Comparison of ENCODE assay signal across 22 mouse cellular contexts in the genomic region with DNA sequence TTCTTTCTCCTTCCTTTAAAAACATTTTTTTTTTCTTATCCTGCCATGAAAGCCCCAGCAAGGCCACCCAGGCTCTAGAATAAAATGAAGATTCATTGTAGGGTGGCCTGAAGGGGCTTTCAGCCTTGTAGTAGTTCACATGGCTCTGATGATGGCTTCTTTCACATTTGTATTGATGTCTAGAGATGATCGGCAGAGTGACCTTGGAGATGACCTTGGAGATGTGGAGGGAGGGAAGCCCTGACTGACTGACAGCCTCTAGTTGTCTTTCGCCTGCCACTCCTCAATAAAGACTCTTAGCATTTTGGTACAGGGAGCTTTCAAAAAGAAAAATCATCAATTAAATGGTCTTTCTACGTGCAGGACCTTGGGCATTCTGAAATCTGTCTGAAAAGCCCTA.
DNase-seq lines count a peak whose midpoint lies in the region; ATAC-seq and TF ChIP-seq lines count a peak whose summit lies in the region.
"Had no signal": no experiment of that assay in that cellular context is flagged by ENCODE, and none has a peak within 500 bp of the region (broad histone marks: within the 10 kb centered on the region; RNA-seq: fewer than 3 reads in every experiment).

No protein-coding gene starts in this region.

- ATAC-seq in hindbrain, embryonic 12.5 days (ENCODE audit: low FRiP score), result no peak
- ATAC-seq in midbrain, embryonic 15.5 days (replicated peaks), result no peak
- ATAC-seq in intestine, postnatal 0 days, result no peak
- no peak for ATAC-seq in intestine, embryonic 16.5 days
- ATAC-seq: CD4-positive, CD25-positive, alpha-beta regulatory T cell, adult 4 months; forebrain, embryonic 15.5 days had no signal

- peak; percentile 38 for DNase-seq in embryo, embryonic 10.5 days (ENCODE audit: low spot score)
- DNase-seq in embryo, embryonic 10 days (ENCODE audit: low spot score), result no peak
- DNase-seq in ES-CJ7 (ENCODE audit: low read depth, low spot score), result peak; percentile 63
- no peak for DNase-seq in ovary, adult 18-20 months (ENCODE audit: low spot score)
- DNase-seq: cerebellum, adult 8-10 months; gastrocnemius, postnatal 36 days; kidney, adult 8-10 months; kidney, postnatal 14 days; layer of hippocampus, adult 9-11 months; lung, adult 18-20 months; lung, postnatal 14 days; thymus, postnatal 14 days had no signal

- TF ChIP-seq CTCF in intestine, postnatal 0 days (IDR thresholded peaks at IDR 0.05; ENCODE audit: low read depth), result no peak

- H3K36me3 ChIP-seq in hindbrain, embryonic 12.5 days, result no peaks in the 10 kb centered on the region
- no peaks in the 10 kb centered on the region for H3K36me3 ChIP-seq in midbrain, embryonic 15.5 days (replicated peaks)
- H3K36me3 ChIP-seq in intestine, postnatal 0 days (ENCODE audit: control insufficient read depth, insufficient read depth), result no peaks in the 10 kb centered on the region
- no peaks in the 10 kb centered on the region for H3K36me3 ChIP-seq in intestine, embryonic 16.5 days (ENCODE audit: control insufficient read depth, insufficient read depth, low read length)
- H3K36me3 ChIP-seq: embryonic facial prominence, embryonic 12.5 days; forebrain, embryonic 15.5 days; heart, embryonic 10.5 days had no signal

- 24% methylated on average over 3 of the region's 3 CpGs for WGBS in hindbrain, embryonic 12.5 days
- WGBS in midbrain, embryonic 15.5 days, result 48% methylated on average over 3 of the region's 3 CpGs
- WGBS in intestine, postnatal 0 days, result 91% methylated on average over 3 of the region's 3 CpGs
- 75% methylated on average over 3 of the region's 3 CpGs for WGBS in intestine, embryonic 16.5 days

- peak overlapping the region; percentile 40; the same call in 1 of the 2 replicates for H3K27ac ChIP-seq in hindbrain, embryonic 12.5 days
- peak overlapping the region; percentile 41; the same call in 1 of the 2 replicates for H3K27ac ChIP-seq in midbrain, embryonic 15.5 days
- no peak overlapping the region for H3K27ac ChIP-seq in intestine, postnatal 0 days (ENCODE audit: low read depth, low read length)
- H3K27ac ChIP-seq in intestine, embryonic 16.5 days (ENCODE audit: low read length), result no peak overlapping the region
- H3K27ac ChIP-seq: embryonic facial prominence, embryonic 12.5 days; forebrain, embryonic 15.5 days; heart, embryonic 10.5 days had no signal

- H3K4me1 ChIP-seq in hindbrain, embryonic 12.5 days, result peaks cover 25% of the 10 kb centered on the region
- peaks cover 25% of the 10 kb centered on the region for H3K4me1 ChIP-seq in midbrain, embryonic 15.5 days
- no peaks in the 10 kb centered on the region for H3K4me1 ChIP-seq in intestine, postnatal 0 days (replicated peaks; ENCODE audit: control insufficient read depth, insufficient read depth, low read length)
- no peaks in the 10 kb centered on the region for H3K4me1 ChIP-seq in intestine, embryonic 16.5 days (ENCODE audit: control insufficient read depth, insufficient read depth, low read length)
- H3K4me1 ChIP-seq: embryonic facial prominence, embryonic 12.5 days; megakaryocyte, embryonic 14.5 days had no signal

- no peak overlapping the region for H3K4me2 ChIP-seq in hindbrain, embryonic 12.5 days (replicated peaks)
- no peak overlapping the region for H3K4me2 ChIP-seq in midbrain, embryonic 15.5 days
- H3K4me2 ChIP-seq in intestine, postnatal 0 days (replicated peaks; ENCODE audit: low read depth), result no peak overlapping the region
- H3K4me2 ChIP-seq in intestine, embryonic 16.5 days (ENCODE audit: low read depth, low read length), result no peak overlapping the region
- H3K4me2 ChIP-seq: embryonic facial prominence, embryonic 12.5 days; forebrain, embryonic 15.5 days; liver, embryonic 11.5 days had no signal

- no peak overlapping the region for H3K4me3 ChIP-seq in hindbrain, embryonic 12.5 days
- H3K4me3 ChIP-seq in midbrain, embryonic 15.5 days, result no peak overlapping the region
- no peak overlapping the region for H3K4me3 ChIP-seq in intestine, postnatal 0 days (ENCODE audit: low read depth, low read length)
- H3K4me3 ChIP-seq in intestine, embryonic 16.5 days (ENCODE audit: low read length), result no peak overlapping the region
- H3K4me3 ChIP-seq: embryonic facial prominence, embryonic 12.5 days; forebrain, embryonic 15.5 days; heart, embryonic 10.5 days; megakaryocyte, embryonic 14.5 days had no signal

- no peaks in the 10 kb centered on the region for H3K27me3 ChIP-seq in hindbrain, embryonic 12.5 days
- no peaks in the 10 kb centered on the region for H3K27me3 ChIP-seq in midbrain, embryonic 15.5 days (replicated peaks)
- H3K27me3 ChIP-seq in intestine, postnatal 0 days (replicated peaks; ENCODE audit: control insufficient read depth, insufficient read depth, low read length), result no peaks in the 10 kb centered on the region
- H3K27me3 ChIP-seq in intestine, embryonic 16.5 days (replicated peaks; ENCODE audit: control insufficient read depth, insufficient read depth, low read length), result no peaks in the 10 kb centered on the region
- H3K27me3 ChIP-seq: embryonic facial prominence, embryonic 12.5 days; forebrain, embryonic 15.5 days; megakaryocyte, embryonic 14.5 days had no signal

- H3K9ac ChIP-seq in hindbrain, embryonic 12.5 days, result no peak overlapping the region
- H3K9ac ChIP-seq in midbrain, embryonic 15.5 days, result no peak overlapping the region
- H3K9ac ChIP-seq in intestine, postnatal 0 days (ENCODE audit: low read depth, low read length), result no peak overlapping the region
- no peak overlapping the region for H3K9ac ChIP-seq in intestine, embryonic 16.5 days (ENCODE audit: low read depth, low read length)
- H3K9ac ChIP-seq: embryonic facial prominence, embryonic 12.5 days; forebrain, embryonic 15.5 days had no signal

- H3K9me3 ChIP-seq in hindbrain, embryonic 12.5 days (replicated peaks), result no peaks in the 10 kb centered on the region
- no peaks in the 10 kb centered on the region for H3K9me3 ChIP-seq in midbrain, embryonic 15.5 days
- H3K9me3 ChIP-seq in intestine, postnatal 0 days (ENCODE audit: control insufficient read depth), result no peaks in the 10 kb centered on the region
- no peaks in the 10 kb centered on the region for H3K9me3 ChIP-seq in intestine, embryonic 16.5 days (ENCODE audit: control insufficient read depth, low read length)
- H3K9me3 ChIP-seq: embryonic facial prominence, embryonic 12.5 days; forebrain, embryonic 15.5 days; heart, embryonic 10.5 days had no signal

Comparison
In these comparisons a context has a peak if more than half of its experiments do, and no peak if none do; other contexts are left out.
1. DNase-seq: peak in embryo, embryonic 10.5 days (single experiment) and ES-CJ7 (single experiment); none in embryo, embryonic 10 days (single experiment) and ovary, adult 18-20 months (single experiment).
2. H3K27ac ChIP-seq: peak in hindbrain, embryonic 12.5 days (single experiment) and midbrain, embryonic 15.5 days (single experiment); none in intestine, postnatal 0 days (single experiment) and intestine, embryonic 16.5 days (single experiment).